Mouse (Mus musculus): Measurements from ENCODE around the gene Slc9a9.
A peak's percentile ranks its signal among the peaks of the same experiment; 100 is the strongest.

The Slc9a9 gene

GRCm38 (mm10) chr9:95088221-95088620, 418.5 kb downstream of the Slc9a9 start:
- no peak for DNase-seq

- peak; percentile 17 for DNase-seq
Observed at GRCm38 (mm10) chr9:95089050-95089449, 419.3 kb downstream of the Slc9a9 start.

GRCm38 (mm10) chr9:95096486-95096885, 426.8 kb downstream of the Slc9a9 start:
- no peak for DNase-seq

- no peak for DNase-seq
Observed at GRCm38 (mm10) chr9:95105768-95106167, 436.1 kb downstream of the Slc9a9 start.

GRCm38 (mm10) chr9:95109799-95110198, 440.1 kb downstream of the Slc9a9 start:
- no peak for DNase-seq

- DNase-seq = no peak
Observed at GRCm38 (mm10) chr9:95110768-95111167, 441.1 kb downstream of the Slc9a9 start.

- no peak for DNase-seq
Observed at GRCm38 (mm10) chr9:95111732-95112131, 442.0 kb downstream of the Slc9a9 start.

- no peak for DNase-seq
Observed at GRCm38 (mm10) chr9:95113157-95114135, 443.7 kb downstream of the Slc9a9 start.

- DNase-seq = no peak
Observed at GRCm38 (mm10) chr9:95120062-95120461, 450.4 kb downstream of the Slc9a9 start.

GRCm38 (mm10) chr9:95121151-95121835, 451.6 kb downstream of the Slc9a9 start:
- no peak for DNase-seq

- DNase-seq = no peak
Observed at GRCm38 (mm10) chr9:95125683-95126082, 456.0 kb downstream of the Slc9a9 start.

- DNase-seq = no peak
Observed at GRCm38 (mm10) chr9:95127774-95128173, 458.1 kb downstream of the Slc9a9 start.

- no peak for DNase-seq
Observed at GRCm38 (mm10) chr9:95149206-95149729, 479.6 kb downstream of the Slc9a9 start.

- no peak for DNase-seq
Observed at GRCm38 (mm10) chr9:95150096-95150495, 480.4 kb downstream of the Slc9a9 start.

- no peak for DNase-seq
Observed at GRCm38 (mm10) chr9:95150597-95150996, 480.9 kb downstream of the Slc9a9 start.

GRCm38 (mm10) chr9:95150998-95151397, 481.3 kb downstream of the Slc9a9 start:
- DNase-seq = no peak

GRCm38 (mm10) chr9:95151746-95152145, 482.0 kb downstream of the Slc9a9 start:
- no peak for DNase-seq

GRCm38 (mm10) chr9:95153966-95154365, 484.3 kb downstream of the Slc9a9 start:
- DNase-seq = no peak

- DNase-seq = no peak
Observed at GRCm38 (mm10) chr9:95157948-95158347, 488.2 kb downstream of the Slc9a9 start.

- no peak for DNase-seq
Observed at GRCm38 (mm10) chr9:95158916-95159315, 489.2 kb downstream of the Slc9a9 start.

- DNase-seq = no peak
Observed at GRCm38 (mm10) chr9:95160575-95161300, 491.0 kb downstream of the Slc9a9 start.

GRCm38 (mm10) chr9:95161699-95162098, 492.0 kb downstream of the Slc9a9 start:
- DNase-seq = no peak

- peak; percentile 24 for DNase-seq
Observed at GRCm38 (mm10) chr9:95166224-95166623, 496.5 kb downstream of the Slc9a9 start.

Measured in right cerebral cortex, postnatal 14 days (tissue).